Mouse (Mus musculus): ENCODE measurements around the gene Vtn.

The Vtn gene

GRCm38 (mm10) chr11:78499004-78499403 lies at the start of gene Vtn:
Vtn (plus strand) TSS chr11:78499091.
- no peak for DNase-seq (ENCODE audit: low spot score in 2 of 2)

- no peak for DNase-seq (ENCODE audit: low spot score in 2 of 2)
Measured at GRCm38 (mm10) chr11:78450337-78450736, 48.6 kb upstream of the Vtn start.

DNA sequence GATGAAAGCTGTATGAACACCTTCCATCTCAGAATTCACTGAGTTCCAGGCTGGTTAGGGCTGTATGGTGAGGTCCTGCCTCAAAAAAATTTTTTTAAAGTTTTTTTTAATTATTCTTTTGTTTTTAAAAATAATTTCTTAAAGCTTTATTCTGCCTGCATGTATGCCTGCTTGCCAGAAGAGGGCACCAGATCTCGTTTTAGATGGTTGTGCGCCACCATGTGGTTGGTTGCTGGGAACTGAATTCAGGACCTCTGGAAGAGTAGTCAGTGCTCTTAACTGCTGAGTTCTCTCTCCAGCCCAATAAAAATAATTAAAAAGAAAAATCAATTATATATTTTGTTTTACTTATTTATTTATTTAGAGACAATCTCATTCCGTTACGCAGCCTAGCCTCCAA lies 45.2 kb upstream of the Vtn start:
- peak; percentile 33 to 79 for DNase-seq (ENCODE audit: low spot score in 2 of 2)

- DNase-seq (ENCODE audit: low spot score in 2 of 2) = no peak
Measured at GRCm38 (mm10) chr11:78454276-78454675, 44.6 kb upstream of the Vtn start.

DNA sequence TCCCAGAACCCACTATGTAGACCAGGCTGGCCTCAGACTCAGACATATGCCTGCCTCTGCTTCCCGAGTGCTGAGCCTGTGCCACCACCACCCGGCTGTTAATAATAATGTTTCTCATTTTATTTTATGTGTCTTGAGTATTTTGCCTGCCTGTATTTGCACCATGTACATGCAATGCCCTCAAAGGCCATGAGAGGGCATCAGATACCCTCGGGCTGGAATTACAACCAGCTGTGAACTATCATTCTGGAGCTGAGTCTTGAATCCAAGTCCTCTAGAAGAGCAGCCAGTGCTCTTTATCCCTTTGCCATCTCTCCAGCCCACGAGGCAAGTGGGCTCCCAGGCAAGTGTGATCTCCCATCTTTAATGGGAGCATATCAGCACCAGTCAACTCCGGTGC lies 43.6 kb upstream of the Vtn start:
- peak in 1 of 2 experiments; percentile 29 for DNase-seq (ENCODE audit: low spot score in 2 of 2)

GRCm38 (mm10) chr11:78458740-78459139 lies 40.2 kb upstream of the Vtn start:
- DNase-seq (ENCODE audit: low spot score in 2 of 2) = no peak

DNA sequence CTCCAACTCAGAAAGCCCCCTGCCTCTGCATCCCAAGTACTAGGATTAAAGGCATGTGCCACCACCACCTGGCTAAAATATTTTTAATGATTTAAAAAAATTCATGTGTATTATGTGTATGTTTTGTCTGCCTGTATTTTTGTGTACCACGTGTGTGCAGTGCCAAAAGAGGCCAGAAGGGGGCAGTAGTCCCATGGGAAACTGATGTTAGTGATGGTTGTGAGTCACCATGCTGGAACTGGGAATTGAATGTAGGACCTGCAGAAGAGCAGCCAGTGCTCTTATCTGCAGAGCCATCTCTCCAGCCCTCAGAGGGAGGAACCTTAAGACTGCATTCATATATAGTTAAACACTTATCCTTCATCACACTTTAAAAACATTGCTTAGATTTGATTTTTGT lies 37.0 kb upstream of the Vtn start:
- DNase-seq (ENCODE audit: low spot score in 2 of 2) = no peak

DNA sequence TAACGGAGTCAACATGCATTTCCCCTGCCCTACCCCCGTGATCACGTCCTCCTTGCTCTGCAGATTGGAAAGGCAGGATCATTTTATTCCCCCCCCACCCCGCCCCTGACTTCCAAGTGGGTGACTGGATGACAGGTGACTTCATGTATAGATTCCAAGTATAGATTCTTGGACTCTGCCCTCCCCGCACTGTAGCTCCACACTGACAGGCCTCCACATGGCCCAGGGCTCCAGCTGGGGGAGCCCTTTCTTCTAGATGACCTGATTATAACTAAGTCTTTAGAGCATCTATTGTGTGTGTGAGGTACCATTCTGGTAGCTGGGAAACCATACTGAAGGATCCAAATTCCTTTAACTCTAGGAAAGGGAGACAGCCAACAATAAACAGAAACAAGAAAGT lies 36.2 kb upstream of the Vtn start:
- DNase-seq (ENCODE audit: low spot score in 2 of 2) = no peak

- no peak for DNase-seq (ENCODE audit: low spot score in 2 of 2)
Measured at GRCm38 (mm10) chr11:78463286-78464036, 35.4 kb upstream of the Vtn start.

DNA sequence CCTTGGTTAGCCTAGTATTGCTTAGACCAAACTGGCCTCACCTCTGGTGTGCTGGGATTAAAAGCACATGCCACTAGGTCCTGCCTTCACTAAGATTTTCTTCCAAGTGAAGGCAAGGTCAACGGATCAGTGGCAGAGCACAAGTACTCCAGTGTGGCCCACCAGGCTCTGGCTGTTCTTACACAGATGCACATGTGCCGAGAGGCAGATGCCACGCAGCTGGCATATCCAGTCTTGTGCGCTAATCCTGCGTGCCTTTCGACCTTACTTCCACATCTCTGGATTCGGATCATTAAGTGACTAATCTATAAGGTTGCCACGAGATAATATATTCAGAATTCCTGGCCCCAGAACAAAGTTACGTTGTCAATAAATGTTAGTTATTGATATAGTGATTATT lies 33.8 kb upstream of the Vtn start:
- no peak for DNase-seq (ENCODE audit: low spot score in 2 of 2)

- DNase-seq (ENCODE audit: low spot score in 2 of 2) = peak; percentile 49 to 51
Measured at GRCm38 (mm10) chr11:78465568-78466180, 33.2 kb upstream of the Vtn start, which contains the start of gene Slc46a1. Slc46a1 (plus strand) TSS chr11:78465697.

GRCm38 (mm10) chr11:78466242-78466912 lies 32.5 kb upstream of the Vtn start:
- DNase-seq (ENCODE audit: low spot score in 2 of 2) = no peak

DNA sequence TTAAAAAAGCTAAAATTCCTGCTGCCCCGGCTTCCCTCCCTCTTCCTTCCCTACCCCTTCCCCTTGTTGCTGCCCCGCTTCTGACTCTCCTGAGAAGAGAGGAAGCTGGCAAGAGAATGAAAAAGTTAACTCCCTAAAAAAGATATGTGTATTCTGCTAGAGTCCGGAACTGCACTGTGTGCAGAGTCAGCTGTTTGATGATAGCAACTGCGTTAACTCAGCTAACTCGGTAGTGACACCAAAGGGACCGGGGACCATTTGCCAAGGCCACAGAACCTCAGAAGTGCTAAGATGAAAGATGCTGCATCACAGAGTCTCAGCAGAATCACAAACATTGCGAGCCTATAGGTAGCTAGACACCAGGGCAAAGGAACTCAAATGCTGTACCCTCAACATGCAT lies 31.4 kb upstream of the Vtn start:
- no peak for DNase-seq (ENCODE audit: low spot score in 2 of 2)

DNA sequence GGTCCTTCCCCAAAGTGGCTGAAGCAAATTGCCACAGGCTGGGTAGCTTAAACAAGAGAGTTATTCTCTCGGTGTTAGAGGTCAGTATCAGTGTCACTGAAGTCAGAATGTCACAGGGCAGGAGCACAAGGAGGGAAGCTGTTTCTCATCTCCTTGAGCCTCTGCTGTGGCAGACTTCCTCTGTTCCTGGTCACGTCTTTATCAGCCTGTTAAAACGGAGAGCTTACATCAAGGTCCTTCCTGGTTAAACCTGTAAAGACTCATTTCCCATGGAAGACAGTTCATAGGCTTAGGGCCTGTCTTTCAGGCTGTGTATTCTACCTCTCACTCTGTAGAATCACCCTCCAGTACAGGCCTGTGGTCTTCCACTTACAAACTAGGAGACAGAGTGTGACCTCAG lies 31.0 kb upstream of the Vtn start:
- no peak for DNase-seq (ENCODE audit: low spot score in 2 of 2)

- no peak for DNase-seq (ENCODE audit: low spot score in 2 of 2)
Measured at GRCm38 (mm10) chr11:78471326-78472103, 27.4 kb upstream of the Vtn start.

DNA sequence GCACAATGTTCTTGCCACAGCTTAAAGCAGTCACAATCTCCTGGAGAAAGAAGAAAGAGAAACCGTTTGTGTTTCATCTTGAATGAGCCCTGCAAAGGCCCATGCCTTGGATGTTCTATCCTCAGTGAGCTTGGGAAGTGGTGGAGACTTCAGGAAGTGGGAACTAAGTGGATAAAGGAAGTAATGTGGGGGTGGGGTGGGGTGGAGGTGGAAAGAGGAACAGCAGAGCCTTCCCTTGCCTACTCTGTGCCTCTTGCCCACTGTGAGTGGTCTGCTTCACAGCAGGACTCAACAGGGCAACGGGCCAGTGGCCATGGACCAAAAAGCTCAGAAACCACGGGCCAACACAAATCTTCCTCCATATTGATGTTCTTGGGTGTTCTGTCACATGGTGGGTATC lies 23.6 kb upstream of the Vtn start:
- DNase-seq (ENCODE audit: low spot score in 2 of 2) = no peak

DNA sequence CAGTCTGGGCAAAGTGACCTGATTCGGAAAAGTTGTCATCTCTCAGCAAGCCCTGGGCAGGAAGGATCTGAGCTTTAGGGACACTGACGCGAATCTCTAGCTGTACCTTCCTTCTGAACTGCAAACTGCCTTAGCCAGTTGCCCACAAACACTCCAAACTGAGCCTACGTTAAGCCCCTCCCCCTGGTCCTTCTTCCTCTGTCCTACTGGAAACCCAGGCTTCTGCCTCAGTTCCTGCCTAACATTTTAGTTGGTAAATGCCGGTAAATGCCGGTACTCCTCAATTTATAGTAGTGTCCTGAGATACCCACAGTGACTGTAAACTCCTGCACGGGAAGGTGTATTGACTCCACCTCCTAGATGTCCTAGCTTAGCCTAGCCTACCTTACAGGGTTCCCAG lies 15.3 kb upstream of the Vtn start:
- no peak for DNase-seq (ENCODE audit: low spot score in 2 of 2)

- peak; percentile 19 to 56 for DNase-seq (ENCODE audit: low spot score in 2 of 2)
Measured at GRCm38 (mm10) chr11:78488168-78488567, 10.7 kb upstream of the Vtn start.

- peak in 1 of 2 experiments; percentile 37 for DNase-seq (ENCODE audit: low spot score in 2 of 2)
Measured at GRCm38 (mm10) chr11:78490781-78491241, 8.1 kb upstream of the Vtn start.

- peak in 1 of 2 experiments; percentile 26 for DNase-seq (ENCODE audit: low spot score in 2 of 2)
Measured at GRCm38 (mm10) chr11:78495904-78496303, 3.0 kb upstream of the Vtn start.

- DNase-seq (ENCODE audit: low spot score in 2 of 2) = peak; percentile 13 to 21
Measured at GRCm38 (mm10) chr11:78497071-78497541, 1.8 kb upstream of the Vtn start.
